Mouse (Mus musculus) midbrain, postnatal 0 days (tissue): ENCODE measurements around the gene Fermt1. TPM values are rescaled to one million over a fixed set of nuclear protein-coding genes. Genes with fewer than 3 reads are reported as not detected.

Source experiments
- ATAC-seq: fragments of 200-750 bp; cut with Nextera tagmentation; 2 replicates; pipeline ENCODE4 v1.8.0; 2017; ENCODE audit warnings: moderate number of reproducible peaks, mild to moderate bottlenecking, moderate TSS enrichment, moderate library complexity; ENCODE audit not compliant: low FRiP score
- DNase-seq: peaks from one replicate; pipeline ENCODE4 v3.0.0-alpha.2; 2015; ENCODE audit warnings: low spot score
- H3K27ac ChIP-seq: fragments of 300-500 bp; sonication (generic); 2 replicates; pipeline ENCODE4 v1.5.1; 2014; ENCODE audit warnings: low read depth, mild to moderate bottlenecking, low read length, mixed read lengths
- H3K27me3 ChIP-seq: fragments of 300-500 bp; sonication (generic); 2 replicates; pipeline ENCODE4 v1.6.1; 2014; ENCODE audit warnings: low read length, control low read depth, mixed read lengths; ENCODE audit not compliant: insufficient read depth
- H3K36me3 ChIP-seq: fragments of 300-500 bp; sonication (generic); 2 replicates; pipeline ENCODE4 v1.6.1; 2014; ENCODE audit warnings: low read length, control low read depth, mixed read lengths; ENCODE audit not compliant: insufficient read depth
- H3K4me1 ChIP-seq: fragments of 300-500 bp; sonication (generic); 2 replicates; pipeline ENCODE4 v1.6.1; 2014; ENCODE audit warnings: mild to moderate bottlenecking, control low read depth, antibody characterized with exemption, low read length, mixed read lengths; ENCODE audit not compliant: insufficient read depth
- H3K4me2 ChIP-seq: fragments of 300-500 bp; sonication (generic); 2 replicates; pipeline ENCODE4 v1.6.1; 2014; ENCODE audit warnings: low read depth, mild to moderate bottlenecking, low read length, mixed read lengths; ENCODE audit not compliant: poor library complexity, severe bottlenecking
- H3K4me3 ChIP-seq: fragments of 300-500 bp; sonication (generic); 2 replicates; pipeline ENCODE4 v1.5.1; 2014; ENCODE audit warnings: low read depth, mild to moderate bottlenecking, low read length, moderate library complexity
- H3K9ac ChIP-seq: fragments of 300-500 bp; sonication (generic); replicated peaks from 2 replicates; pipeline ENCODE4 v1.6.1; 2014; ENCODE audit warnings: mild to moderate bottlenecking, low read length, moderate library complexity, mixed read lengths; ENCODE audit not compliant: poor library complexity, severe bottlenecking
- H3K9me3 ChIP-seq: fragments of 300-500 bp; sonication (generic); 2 replicates; pipeline ENCODE4 v1.6.1; 2016; ENCODE audit warnings: low read length, control low read depth
- CTCF ChIP-seq: IDR thresholded peaks from 2 replicates; pipeline ENCODE4 v1.5.1; 2016; ENCODE audit warnings: antibody characterized with exemption, mild to moderate bottlenecking
- WGBS: fragments of 180-500 bp; shearing (Covaris S2); extraction: QIAGEN DNeasy Blood & Tissue Kit; methylation state at CpG from one replicate; pipeline ENCODE4 v1.1.7; 2014; 5-methylcytosine and 5-hydroxymethylcytosine counted together
- polyA plus RNA-seq: library from polyadenylated mRNA; unstranded; fragments of >200 nt; fragmentation: Nextera tagmentation; extraction: Ambion mirVana; gene quantifications from 2 replicates; pipeline ENCODE4 v1.2.1, GENCODE M21; 2015
- total RNA-seq: library from RNA; depleted of rRNA; stranded (reverse); fragments of >200 nt; gene quantifications from 2 replicates; pipeline ENCODE4 v1.2.3, GENCODE M21; 2014

Fermt1 gene
- total and polyA plus RNA-seq, 2 experiments from 2014 or later, result 0.22 TPM; not detected in 1

GRCm38 (mm10) chr2:132904961-132905360 is 40.7 kb downstream of the Fermt1 start:
- DNase-seq (no peak), ATAC-seq (no peak)
- Histone ChIP-seq H3K4me1 (no peaks in the 10 kb centered on the region), H3K9me3 (no peaks in the 10 kb centered on the region), H3K27ac (no peak overlapping the region), H3K4me2 (no peak overlapping the region), H3K36me3 (no peaks in the 10 kb centered on the region), H3K27me3 (no peaks in the 10 kb centered on the region), H3K4me3 (no peak overlapping the region), H3K9ac (no peak overlapping the region)
- WGBS, result 75% methylated on average over 2 of the region's 2 CpGs
- TF ChIP-seq CTCF, result no peak

GRCm38 (mm10) chr2:132903498-132903897 is 42.2 kb downstream of the Fermt1 start:
- Histone ChIP-seq H3K4me1 (no peaks in the 10 kb centered on the region), H3K36me3 (no peaks in the 10 kb centered on the region), H3K4me3 (no peak overlapping the region), H3K4me2 (no peak overlapping the region), H3K27ac (no peak overlapping the region), H3K27me3 (no peaks in the 10 kb centered on the region), H3K9ac (no peak overlapping the region), H3K9me3 (no peaks in the 10 kb centered on the region)
- ATAC-seq (no peak), DNase-seq (peak; percentile 77)
- TF ChIP-seq CTCF, result peak; percentile 71
- WGBS, result 39% methylated on average over 3 of the region's 3 CpGs

GRCm38 (mm10) chr2:132902056-132902455 is 43.6 kb downstream of the Fermt1 start:
- Histone ChIP-seq H3K4me2 (no peak overlapping the region), H3K36me3 (no peaks in the 10 kb centered on the region), H3K27me3 (no peaks in the 10 kb centered on the region), H3K9ac (no peak overlapping the region), H3K9me3 (no peaks in the 10 kb centered on the region), H3K4me1 (no peaks in the 10 kb centered on the region), H3K27ac (no peak overlapping the region), H3K4me3 (no peak overlapping the region)
- TF ChIP-seq CTCF, result no peak
- no peak for DNase-seq
- 69% methylated on average over 3 of the region's 4 CpGs for WGBS
- no peak for ATAC-seq

GRCm38 (mm10) chr2:132901636-132902035 is 44.1 kb downstream of the Fermt1 start:
- Histone ChIP-seq H3K9ac (no peak overlapping the region), H3K4me3 (no peak overlapping the region), H3K27me3 (no peaks in the 10 kb centered on the region), H3K4me2 (no peak overlapping the region), H3K4me1 (no peaks in the 10 kb centered on the region), H3K27ac (no peak overlapping the region), H3K36me3 (no peaks in the 10 kb centered on the region), H3K9me3 (no peaks in the 10 kb centered on the region)
- ATAC-seq (no peak), DNase-seq (no peak)
- 59% methylated on average over 4 of the region's 4 CpGs for WGBS
- no peak for TF ChIP-seq CTCF

GRCm38 (mm10) chr2:132900596-132900995 is 45.1 kb downstream of the Fermt1 start:
- H3K27me3 ChIP-seq, result no peaks in the 10 kb centered on the region
- no peaks in the 10 kb centered on the region for H3K4me1 ChIP-seq
- H3K4me3 ChIP-seq, result no peak overlapping the region
- H3K4me2 ChIP-seq, result no peak overlapping the region
- ATAC-seq (no peak), DNase-seq (no peak)
- no peak overlapping the region for H3K9ac ChIP-seq
- no peaks in the 10 kb centered on the region for H3K36me3 ChIP-seq
- no peak for TF ChIP-seq CTCF
- H3K27ac ChIP-seq, result no peak overlapping the region
- WGBS, result 84% methylated on average over 1 of the region's 1 CpGs
- H3K9me3 ChIP-seq, result no peaks in the 10 kb centered on the region

- DNase-seq, result no peak
- Histone ChIP-seq H3K4me1 (no peaks in the 10 kb centered on the region), H3K4me2 (no peak overlapping the region), H3K4me3 (no peak overlapping the region), H3K9ac (no peak overlapping the region), H3K27me3 (no peaks in the 10 kb centered on the region), H3K36me3 (no peaks in the 10 kb centered on the region), H3K27ac (no peak overlapping the region), H3K9me3 (no peaks in the 10 kb centered on the region)
- ATAC-seq, result no peak
- no peak for TF ChIP-seq CTCF
- 70% methylated on average over 1 of the region's 1 CpGs for WGBS
Observed at GRCm38 (mm10) chr2:132898211-132898610, 47.5 kb downstream of the Fermt1 start.
